Mouse (Mus musculus) testis, adult 10 weeks (tissue): ENCODE data around the gene Cdkl1. TPM values are rescaled to one million over a fixed set of nuclear protein-coding genes. Genes with fewer than 3 reads are reported as not detected.

ENCODE experiments used
- polyA plus RNA-seq: library from polyadenylated mRNA; stranded (reverse); fragments of 350-450 nt; fragmentation: Illumina TruSeq; extraction: RNeasy Lipid Tissue Mini Kit (QIAGEN cat#74804); gene quantifications from one replicate; pipeline ENCODE4 v1.2.3, GENCODE M21; 2014; ENCODE audit warnings: low read depth, low replicate concordance

Gene Cdkl1
- polyA plus RNA-seq: 15.3 TPM

DNA sequence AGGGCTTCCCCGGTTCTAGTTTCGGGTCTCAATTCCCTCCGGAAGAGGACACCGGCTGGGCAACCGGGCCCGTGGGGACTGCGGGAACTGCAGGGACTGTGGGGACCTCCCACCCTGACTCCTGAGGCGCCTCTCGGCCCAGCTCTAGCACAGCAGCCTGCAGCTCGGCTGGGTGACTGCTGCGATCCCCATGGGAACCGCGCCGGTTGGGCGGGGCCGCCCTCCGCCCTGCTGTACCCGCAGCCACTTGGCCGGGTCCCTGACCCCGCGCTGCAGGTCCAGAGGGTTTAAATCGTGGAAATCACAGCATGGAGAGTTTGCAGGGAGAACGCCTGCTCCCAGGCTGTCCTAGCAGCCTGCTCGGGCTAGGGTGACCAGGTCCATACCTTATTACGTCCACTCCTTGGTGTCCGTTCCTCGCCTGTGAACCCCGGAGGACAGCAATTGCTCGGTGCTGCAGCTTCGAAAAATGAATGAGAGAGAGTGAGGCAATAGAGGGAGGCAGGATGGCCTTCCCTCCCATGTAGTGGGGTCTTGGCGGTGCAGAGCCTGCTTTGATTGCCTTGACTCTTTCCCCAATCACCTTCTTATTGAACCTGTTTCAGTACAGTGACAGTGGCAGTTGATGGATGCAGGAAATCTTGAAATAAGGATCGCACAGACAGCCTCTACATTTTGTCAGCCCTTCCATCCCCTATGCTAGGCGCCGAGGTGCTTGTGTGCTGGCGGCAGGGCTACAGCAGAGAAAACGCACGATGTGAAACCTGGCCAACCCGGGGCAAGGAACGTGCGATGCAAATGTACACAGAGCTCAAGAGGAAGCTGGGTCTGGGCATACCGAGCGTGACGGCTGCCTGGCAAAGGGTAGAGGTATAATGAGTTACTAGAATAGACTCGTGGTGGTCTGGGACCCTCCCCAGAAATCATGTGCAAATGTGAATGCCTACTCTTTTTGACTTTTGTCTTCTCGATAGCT, at the start of gene Cdkl1:
Gene Cdkl1, minus strand, starts transcription at position 738 of the 976 bp plus-strand sequence.

DNA sequence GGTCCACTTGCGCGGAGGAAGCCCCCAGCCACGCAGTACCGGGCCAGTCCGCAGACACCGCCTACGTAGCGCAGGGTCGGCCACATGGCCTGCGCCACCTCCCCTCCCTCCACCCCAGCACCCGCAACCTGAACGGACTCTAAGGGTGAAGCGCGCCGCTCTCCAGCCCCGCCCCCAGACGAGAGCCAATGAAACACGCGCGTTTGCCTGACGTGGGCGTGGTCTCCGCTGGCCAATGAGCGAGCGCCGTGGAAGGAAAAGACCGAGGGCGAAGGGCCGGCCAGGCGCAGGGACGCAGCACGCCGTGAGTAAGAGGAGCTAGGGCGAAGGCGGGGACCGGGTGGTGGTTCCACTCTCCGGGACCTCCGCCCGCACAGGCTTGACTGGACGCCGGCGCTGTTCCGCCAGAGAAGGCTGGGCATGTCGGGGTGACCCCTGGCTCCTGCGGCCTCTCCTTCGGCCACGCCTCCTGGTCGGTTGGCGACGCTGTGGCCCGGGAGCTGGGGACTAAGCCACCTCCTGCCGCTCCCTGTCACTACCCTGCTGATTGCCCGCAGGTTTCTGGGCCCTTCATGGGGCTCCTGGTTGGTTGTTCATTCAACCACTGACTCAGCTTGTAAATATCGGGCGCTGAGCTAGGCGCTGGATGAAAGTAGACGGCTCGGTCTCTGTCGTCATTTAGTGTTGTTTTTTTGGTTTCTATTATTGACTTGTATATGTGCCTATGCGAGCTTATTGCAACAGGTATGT, 66.2 kb downstream of the Cdkl1 start, which contains the start of the genes L2hgdh and Atp5s:
Gene L2hgdh, minus strand, starts transcription at position 163 of the 750 bp plus-strand sequence.
Gene Atp5s, plus strand, starts transcription at position 240 of the 750 bp plus-strand sequence.

Other genes starting within 250 kb of the Cdkl1 start
- 10.0 TPM for gene Vcpkmt, start 208.2 kb downstream of the Cdkl1 start, polyA plus RNA-seq
- gene Sos2, start 109.4 kb downstream of the Cdkl1 start, polyA plus RNA-seq: 20.0 TPM
- 26.4 TPM for gene L2hgdh, start 66.4 kb downstream of the Cdkl1 start, polyA plus RNA-seq
- gene Atp5s, start 66.3 kb downstream of the Cdkl1 start, polyA plus RNA-seq: 80.0 TPM
- gene Atl1, start 101.3 kb upstream of the Cdkl1 start, polyA plus RNA-seq: 122 TPM
- 31.9 TPM for gene Map4k5, start 101.9 kb upstream of the Cdkl1 start, polyA plus RNA-seq
- gene Sav1, start 195.7 kb upstream of the Cdkl1 start, polyA plus RNA-seq: 147 TPM